Mouse (Mus musculus): ENCODE data around the gene Hist1h3f. TPM values are rescaled to one million over a fixed set of nuclear protein-coding genes. Genes with fewer than 3 reads are reported as not detected.
"Not testable (repeated sequence)": the region's sequence is repeated elsewhere in the genome, so short reads cannot be mapped to it uniquely, and the experiment has no call there.

The Hist1h3f gene
- total and polyA plus RNA-seq, 3 experiments: 1.8 to 125 (median 96.8) TPM

DNA sequence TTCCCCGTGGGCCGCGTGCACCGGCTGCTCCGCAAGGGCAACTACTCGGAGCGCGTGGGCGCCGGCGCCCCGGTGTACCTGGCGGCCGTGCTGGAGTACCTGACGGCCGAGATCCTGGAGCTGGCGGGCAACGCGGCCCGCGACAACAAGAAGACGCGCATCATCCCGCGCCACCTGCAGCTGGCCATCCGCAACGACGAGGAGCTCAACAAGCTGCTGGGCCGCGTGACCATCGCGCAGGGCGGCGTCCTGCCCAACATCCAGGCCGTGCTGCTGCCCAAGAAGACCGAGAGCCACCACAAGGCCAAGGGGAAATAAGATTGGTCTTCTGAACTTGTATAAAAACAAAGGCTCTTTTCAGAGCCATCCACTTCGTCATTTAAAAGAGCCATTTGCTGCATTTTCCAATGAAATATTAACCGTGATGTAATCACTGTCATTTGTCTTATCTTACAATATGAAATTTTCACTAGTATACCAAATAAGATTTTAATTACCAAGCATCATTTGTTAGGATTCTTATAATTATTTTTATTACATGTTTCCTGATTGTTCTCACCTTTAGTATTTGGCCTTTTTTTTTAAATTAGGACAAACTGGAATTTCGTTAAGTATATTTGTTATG is 30.8 kb downstream of the Hist1h3f start:
- not testable (repeated sequence) for H3K27me3 ChIP-seq (ENCODE audit: insufficient read depth, low read length); DNase-seq (ENCODE audit: low spot score); ATAC-seq (ENCODE audit: extremely low read depth, insufficient number of reproducible peaks, low FRiP score, poor library complexity, severe bottlenecking); H3K9me3 ChIP-seq (replicated peaks); H3K36me3 ChIP-seq (replicated peaks)
- peak; percentile 82; the same call in 1 of the 2 replicates for TF ChIP-seq POLR2AphosphoS5 (IDR thresholded peaks at IDR 0.05; ENCODE audit: insufficient replicate concordance, low read depth, low read length)
- Histone ChIP-seq H3K4me1 (ENCODE audit: insufficient read depth, low read depth, low read length) (peaks cover 20% of the 10 kb centered on the region), H3K4me3 (ENCODE audit: low read depth, low read length) (peak overlapping the region; percentile 64; the same call in 1 of the 2 replicates)

DNA sequence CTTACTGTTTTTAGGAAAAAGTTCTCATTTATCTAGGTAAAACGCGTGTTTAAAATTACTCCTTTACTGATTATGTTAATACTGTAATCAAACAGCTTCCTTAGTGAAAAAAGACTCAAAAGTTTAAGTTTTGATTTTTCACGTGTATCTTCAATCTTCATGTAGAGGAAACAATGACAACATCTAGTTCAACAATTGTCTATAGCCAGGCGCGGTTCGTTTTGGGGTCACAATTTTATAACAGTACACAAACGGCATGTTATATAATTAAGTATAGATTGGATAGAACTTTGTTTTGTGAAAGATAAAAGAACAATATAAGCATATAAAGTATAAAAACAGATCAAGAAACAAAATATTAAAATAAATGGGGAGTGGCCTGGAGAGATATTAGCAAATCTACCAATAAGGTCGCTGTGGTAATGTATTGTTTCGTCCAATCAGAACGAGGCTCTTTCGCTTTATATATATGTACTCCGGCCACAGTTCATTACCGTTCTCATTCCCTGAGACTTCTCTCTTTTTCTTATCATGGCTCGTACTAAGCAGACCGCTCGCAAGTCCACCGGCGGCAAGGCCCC is 31.5 kb downstream of the Hist1h3f start, which contains the start of gene Hist1h3d:
TSS of gene Hist1h3d (plus strand) at position 493 of the 581 bp plus-strand sequence.
- H3K27me3 ChIP-seq (ENCODE audit: insufficient read depth, low read length): no peaks in the 10 kb centered on the region
- H3K4me1 ChIP-seq (ENCODE audit: insufficient read depth, low read depth, low read length): peaks cover 21% of the 10 kb centered on the region
- no peak for TF ChIP-seq TAL1 (conservative IDR thresholded peaks at IDR 0.05; ENCODE audit: low read depth, low read length)
- no peak for TF ChIP-seq GATA1 (IDR thresholded peaks at IDR 0.05; ENCODE audit: borderline replicate concordance, low read length)
- no peak for TF ChIP-seq CTCF (IDR thresholded peaks at IDR 0.05; ENCODE audit: low read depth, low read length)
- TF ChIP-seq GATA2 (IDR thresholded peaks at IDR 0.05; ENCODE audit: borderline replicate concordance, low read depth, low read length): no peak
- TF ChIP-seq POLR2AphosphoS5 (IDR thresholded peaks at IDR 0.05; ENCODE audit: insufficient replicate concordance, low read depth, low read length): no peak; the same call in 1 of the 2 replicates
- H3K36me3 ChIP-seq (replicated peaks): no peaks in the 10 kb centered on the region
- ATAC-seq (ENCODE audit: extremely low read depth, insufficient number of reproducible peaks, low FRiP score, poor library complexity, severe bottlenecking) (peak; percentile 36; the same call in 1 of the 2 replicates), DNase-seq (ENCODE audit: low spot score) (peak; percentile 51)
- peak within 1 kb of the TSS; percentile 69 for H3K4me3 ChIP-seq (ENCODE audit: low read depth, low read length)
- H3K9me3 ChIP-seq (replicated peaks): no peaks in the 10 kb centered on the region

DNA sequence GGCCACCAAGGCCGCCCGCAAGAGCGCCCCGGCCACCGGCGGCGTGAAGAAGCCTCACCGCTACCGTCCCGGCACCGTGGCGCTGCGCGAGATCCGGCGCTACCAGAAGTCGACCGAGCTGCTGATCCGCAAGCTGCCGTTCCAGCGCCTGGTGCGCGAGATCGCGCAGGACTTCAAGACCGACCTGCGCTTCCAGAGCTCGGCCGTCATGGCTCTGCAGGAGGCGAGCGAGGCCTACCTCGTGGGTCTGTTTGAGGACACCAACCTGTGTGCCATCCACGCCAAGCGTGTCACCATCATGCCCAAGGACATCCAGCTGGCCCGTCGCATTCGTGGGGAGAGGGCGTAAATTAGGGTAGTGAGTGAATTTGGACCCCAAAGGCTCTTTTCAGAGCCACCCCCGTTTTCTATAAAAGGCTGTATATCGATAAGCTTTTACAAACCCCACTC is 32.0 kb downstream of the Hist1h3f start:
- H3K9me3 ChIP-seq (replicated peaks): not testable (repeated sequence)

DNA sequence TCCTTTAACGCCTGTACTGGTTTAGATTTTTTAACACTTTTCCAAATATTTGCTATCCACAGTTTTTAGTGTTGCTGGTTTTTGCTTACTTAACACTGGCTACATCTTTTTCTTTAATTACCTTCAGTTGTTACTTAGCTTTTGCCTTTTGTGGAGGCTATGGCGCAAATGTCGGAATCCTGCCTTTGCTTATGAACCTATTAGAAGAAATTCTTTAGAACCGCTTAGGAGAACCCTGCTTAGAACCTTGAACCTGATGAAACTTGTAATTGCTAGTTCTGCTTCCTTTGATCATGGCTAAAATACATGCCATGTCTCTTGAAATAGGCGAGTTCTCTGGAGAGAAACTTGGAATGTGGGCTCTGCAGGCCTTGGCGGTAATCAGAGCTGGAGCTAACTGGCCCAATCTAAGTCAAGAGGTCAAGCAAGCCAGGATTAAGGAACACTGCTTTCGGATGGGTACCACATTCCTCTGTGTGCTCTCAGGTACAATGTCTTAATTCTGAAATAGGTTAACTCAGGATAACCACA is 32.6 kb downstream of the Hist1h3f start:
- Histone ChIP-seq H3K27me3 (ENCODE audit: insufficient read depth, low read length) (no peaks in the 10 kb centered on the region), H3K4me3 (ENCODE audit: low read depth, low read length) (peak overlapping the region; percentile 69), H3K36me3 (replicated peaks) (no peaks in the 10 kb centered on the region), H3K4me1 (ENCODE audit: insufficient read depth, low read depth, low read length) (peaks cover 28% of the 10 kb centered on the region), H3K9me3 (replicated peaks) (no peaks in the 10 kb centered on the region)
- ATAC-seq (ENCODE audit: extremely low read depth, insufficient number of reproducible peaks, low FRiP score, poor library complexity, severe bottlenecking) (no peak), DNase-seq (ENCODE audit: low spot score) (no peak)
- no peak for TF ChIP-seq GATA1 (IDR thresholded peaks at IDR 0.05; ENCODE audit: borderline replicate concordance, low read length)
- TF ChIP-seq CTCF (IDR thresholded peaks at IDR 0.05; ENCODE audit: low read depth, low read length): no peak
- TF ChIP-seq POLR2AphosphoS5 (IDR thresholded peaks at IDR 0.05; ENCODE audit: insufficient replicate concordance, low read depth, low read length): peak; percentile 98; the same call in 1 of the 2 replicates

More for the DNA sequence above, 32.0 kb downstream of the Hist1h3f start:
- not testable (repeated sequence) for H3K27me3 ChIP-seq (ENCODE audit: insufficient read depth, low read length); DNase-seq (ENCODE audit: low spot score); H3K36me3 ChIP-seq (replicated peaks); ATAC-seq (ENCODE audit: extremely low read depth, insufficient number of reproducible peaks, low FRiP score, poor library complexity, severe bottlenecking)
- peak; percentile 93; the same call in 1 of the 2 replicates for TF ChIP-seq POLR2AphosphoS5 (IDR thresholded peaks at IDR 0.05; ENCODE audit: insufficient replicate concordance, low read depth, low read length)
- H3K4me1 ChIP-seq (ENCODE audit: insufficient read depth, low read depth, low read length): peaks cover 26% of the 10 kb centered on the region
- H3K4me3 ChIP-seq (ENCODE audit: low read depth, low read length): peak overlapping the region; percentile 69

GRCm38 (mm10) chr13:23576906-23577639 is 33.2 kb downstream of the Hist1h3f start:
- Histone ChIP-seq H3K4me3 (ENCODE audit: low read depth, low read length) (peak overlapping the region; percentile 69; the same call in 1 of the 2 replicates), H3K36me3 (replicated peaks) (no peaks in the 10 kb centered on the region), H3K4me1 (ENCODE audit: insufficient read depth, low read depth, low read length) (peaks cover 34% of the 10 kb centered on the region), H3K27me3 (ENCODE audit: insufficient read depth, low read length) (no peaks in the 10 kb centered on the region), H3K9me3 (replicated peaks) (no peaks in the 10 kb centered on the region)
- ATAC-seq (ENCODE audit: extremely low read depth, insufficient number of reproducible peaks, low FRiP score, poor library complexity, severe bottlenecking): no peak
- DNase-seq (ENCODE audit: low spot score): no peak
- TF ChIP-seq POLR2AphosphoS5 (IDR thresholded peaks at IDR 0.05; ENCODE audit: insufficient replicate concordance, low read depth, low read length): peak; percentile 87; the same call in 1 of the 2 replicates
- TF ChIP-seq CTCF (IDR thresholded peaks at IDR 0.05; ENCODE audit: low read depth, low read length): no peak

- H3K4me3 ChIP-seq (ENCODE audit: low read depth, low read length): no peak overlapping the region
- TF ChIP-seq GATA2 (IDR thresholded peaks at IDR 0.05; ENCODE audit: borderline replicate concordance, low read depth, low read length) (no peak), POLR2AphosphoS5 (IDR thresholded peaks at IDR 0.05; ENCODE audit: insufficient replicate concordance, low read depth, low read length) (no peak), GATA1 (IDR thresholded peaks at IDR 0.05; ENCODE audit: borderline replicate concordance, low read length) (no peak), TAL1 (conservative IDR thresholded peaks at IDR 0.05; ENCODE audit: low read depth, low read length) (no peak), CTCF (IDR thresholded peaks at IDR 0.05; ENCODE audit: low read depth, low read length) (no peak)
- H3K9me3 ChIP-seq (replicated peaks): no peaks in the 10 kb centered on the region
- ATAC-seq (ENCODE audit: extremely low read depth, insufficient number of reproducible peaks, low FRiP score, poor library complexity, severe bottlenecking) (no peak), DNase-seq (ENCODE audit: low spot score) (no peak)
- H3K27me3 ChIP-seq (ENCODE audit: insufficient read depth, low read length): no peaks in the 10 kb centered on the region
- H3K36me3 ChIP-seq (replicated peaks): no peaks in the 10 kb centered on the region
- H3K4me1 ChIP-seq (ENCODE audit: insufficient read depth, low read depth, low read length): peaks cover 39% of the 10 kb centered on the region
Observed at GRCm38 (mm10) chr13:23577835-23578234, 34.0 kb downstream of the Hist1h3f start.

Measured in G1E (cell line).